Comparison of ENCODE assay signal across 21 mouse cellular contexts in genomic region chr4:88742771-88743371, GRCm38 (mm10). TPM values are rescaled to one million over a fixed set of nuclear protein-coding genes. Genes with fewer than 3 reads are reported as not detected.
DNase-seq lines count a peak whose midpoint lies in the region; ATAC-seq and TF ChIP-seq lines count a peak whose summit lies in the region.
"Had no signal": no experiment of that assay in that cellular context is flagged by ENCODE, and none has a peak within 500 bp of the region (broad histone marks: within the 10 kb centered on the region; RNA-seq: fewer than 3 reads in every experiment).

No protein-coding gene starts in this region.

- H3K27ac ChIP-seq in lung, embryonic 16.5 days (ENCODE audit: low read length) = peak overlapping the region; percentile 7; the same call in 1 of the 2 replicates
- no peak overlapping the region for H3K27ac ChIP-seq in MEL (ENCODE audit: control insufficient read depth, low read depth, low read length)
- H3K27ac ChIP-seq in intestine, postnatal 0 days (ENCODE audit: low read depth, low read length) = no peak overlapping the region
- no peak overlapping the region for H3K27ac ChIP-seq in hindbrain, embryonic 16.5 days (ENCODE audit: low read depth, low read length)
- H3K27ac ChIP-seq: neural tube, embryonic 13.5 days had no signal

- H3K27me3 ChIP-seq in lung, embryonic 16.5 days (ENCODE audit: control insufficient read depth, insufficient read depth, low read depth, low read length) = no peaks in the 10 kb centered on the region
- H3K27me3 ChIP-seq in MEL (ENCODE audit: control insufficient read depth in 1 of 2, insufficient read depth in 2 of 2, low read length in 2 of 2) = peaks cover 3 to 5% of the 10 kb centered on the region in 2 experiments; a peak in 3 of 4 replicates
- no peaks in the 10 kb centered on the region for H3K27me3 ChIP-seq in intestine, postnatal 0 days (replicated peaks; ENCODE audit: control insufficient read depth, insufficient read depth, low read length)
- no peaks in the 10 kb centered on the region for H3K27me3 ChIP-seq in hindbrain, embryonic 16.5 days (replicated peaks; ENCODE audit: control insufficient read depth, insufficient read depth, low read length)
- H3K27me3 ChIP-seq: neural tube, embryonic 13.5 days; Patski had no signal

- H3K9ac ChIP-seq in lung, embryonic 16.5 days (ENCODE audit: low read length) = no peak overlapping the region
- no peak overlapping the region for H3K9ac ChIP-seq in MEL (ENCODE audit: control insufficient read depth, low read depth, low read length, poor library complexity, severe bottlenecking)
- H3K9ac ChIP-seq in intestine, postnatal 0 days (ENCODE audit: low read depth, low read length) = no peak overlapping the region
- H3K9ac ChIP-seq in hindbrain, embryonic 16.5 days (ENCODE audit: low read depth, low read length) = no peak overlapping the region; the same call in 1 of the 2 replicates
- H3K9ac ChIP-seq: neural tube, embryonic 13.5 days had no signal

- H3K79me2 ChIP-seq in MEL (ENCODE audit: control insufficient read depth, insufficient read depth, low read length, poor library complexity) = no peaks in the 10 kb centered on the region

- WGBS in lung, embryonic 16.5 days = 54% methylated on average over 7 of the region's 7 CpGs
- WGBS in intestine, postnatal 0 days = 64% methylated on average over 7 of the region's 7 CpGs
- WGBS in hindbrain, embryonic 16.5 days = 80% methylated on average over 7 of the region's 7 CpGs

- peak in 1 of 3 experiments; percentile 39; a peak in 2 of 6 replicates for TF ChIP-seq CTCF in MEL (IDR thresholded peaks at IDR 0.05 in 2 of 3, conservative IDR thresholded peaks at IDR 0.05 in 1 of 3; ENCODE audit: control insufficient read depth in 1 of 3, insufficient read depth in 1 of 3, low read depth in 2 of 3, low read length in 3 of 3, poor library complexity in 1 of 3, severe bottlenecking in 1 of 3)
- TF ChIP-seq CTCF in intestine, postnatal 0 days (IDR thresholded peaks at IDR 0.05; ENCODE audit: low read depth) = peak; percentile 55

- H3K4me1 ChIP-seq in lung, embryonic 16.5 days (replicated peaks; ENCODE audit: control insufficient read depth, insufficient read depth, low read length) = 0 out of 2 replicates have a peak, but pooled peaks cover 5% of the 10 kb centered on the region
- H3K4me1 ChIP-seq in MEL (ENCODE audit: control insufficient read depth in 1 of 2, insufficient read depth in 2 of 2, low read length in 2 of 2) = no peaks in the 10 kb centered on the region
- H3K4me1 ChIP-seq in intestine, postnatal 0 days (replicated peaks; ENCODE audit: control insufficient read depth, insufficient read depth, low read length) = no peaks in the 10 kb centered on the region
- no peaks in the 10 kb centered on the region for H3K4me1 ChIP-seq in hindbrain, embryonic 16.5 days (ENCODE audit: control insufficient read depth, insufficient read depth, low read depth, low read length)

- H3K4me2 ChIP-seq in lung, embryonic 16.5 days (ENCODE audit: low read depth, low read length) = no peak overlapping the region
- no peak overlapping the region for H3K4me2 ChIP-seq in intestine, postnatal 0 days (replicated peaks; ENCODE audit: low read depth)
- no peak overlapping the region for H3K4me2 ChIP-seq in hindbrain, embryonic 16.5 days (ENCODE audit: low read length)
- H3K4me2 ChIP-seq: neural tube, embryonic 13.5 days had no signal

- no peak for TF ChIP-seq EP300 in MEL (IDR thresholded peaks at IDR 0.05; ENCODE audit: low read depth in 1 of 2, low read length in 2 of 2)

- no peaks in the 10 kb centered on the region for H3K36me3 ChIP-seq in lung, embryonic 16.5 days (ENCODE audit: control insufficient read depth, insufficient read depth, low read length)
- H3K36me3 ChIP-seq in MEL (ENCODE audit: control insufficient read depth in 1 of 2, insufficient read depth in 2 of 2, low read length in 2 of 2) = no peaks in the 10 kb centered on the region
- no peaks in the 10 kb centered on the region for H3K36me3 ChIP-seq in intestine, postnatal 0 days (ENCODE audit: control insufficient read depth, insufficient read depth)
- H3K36me3 ChIP-seq in hindbrain, embryonic 16.5 days (ENCODE audit: control insufficient read depth, insufficient read depth, low read length) = no peaks in the 10 kb centered on the region
- H3K36me3 ChIP-seq: neural tube, embryonic 13.5 days had no signal

- intact Hi-C loops in heart, postnatal 10 days (cut with DNase I) = no loop called here

- H3K9me3 ChIP-seq in lung, embryonic 16.5 days (ENCODE audit: control insufficient read depth, low read length) = no peaks in the 10 kb centered on the region
- H3K9me3 ChIP-seq in MEL (replicated peaks; ENCODE audit: insufficient read depth, low read length) = no peaks in the 10 kb centered on the region
- no peaks in the 10 kb centered on the region for H3K9me3 ChIP-seq in intestine, postnatal 0 days (ENCODE audit: control insufficient read depth)
- H3K9me3 ChIP-seq in hindbrain, embryonic 16.5 days (ENCODE audit: control insufficient read depth, low read length) = no peaks in the 10 kb centered on the region
- H3K9me3 ChIP-seq: neural tube, embryonic 13.5 days had no signal

- 0 out of 2 replicates have a peak, but pooled peaks have one; percentile 1 for TF ChIP-seq RAD21 in MEL (IDR thresholded peaks at IDR 0.05; ENCODE audit: low read depth, low read length)

- ATAC-seq in lung, embryonic 16.5 days (ENCODE audit: low read depth) = 0 out of 2 replicates have a peak, but pooled peaks have one; percentile 38
- ATAC-seq in intestine, postnatal 0 days = no peak
- ATAC-seq in hindbrain, embryonic 16.5 days = no peak
- ATAC-seq: midbrain, embryonic 16.5 days; Patski had no signal

- peak; percentile 50 for DNase-seq in heart, adult 11 months
- no peak for DNase-seq in heart, postnatal 10 days
- no peak for DNase-seq in lung, postnatal 25 days (ENCODE audit: low spot score)
- no peak for DNase-seq in MEL (ENCODE audit: low read depth, low spot score)
- no peak for DNase-seq in kidney, postnatal 10 days
- DNase-seq: B cell, adult 2 months; cerebellum, postnatal 14 days; gastrocnemius, postnatal 36 days; kidney, adult 18-20 months; lung, adult 18-20 months; thymus, postnatal 14 days had no signal

- H3K4me3 ChIP-seq in lung, embryonic 16.5 days (ENCODE audit: low read length) = no peak overlapping the region
- H3K4me3 ChIP-seq in MEL (ENCODE audit: control insufficient read depth in 1 of 2, insufficient read depth in 1 of 2, low read depth in 2 of 2, low read length in 2 of 2) = no peak overlapping the region
- H3K4me3 ChIP-seq in intestine, postnatal 0 days (ENCODE audit: low read depth, low read length) = no peak overlapping the region
- H3K4me3 ChIP-seq in hindbrain, embryonic 16.5 days (ENCODE audit: low read length) = no peak overlapping the region
- H3K4me3 ChIP-seq: neural tube, embryonic 13.5 days had no signal

- no peak for TF ChIP-seq POLR2A in MEL (IDR thresholded peaks at IDR 0.05; ENCODE audit: control insufficient read depth in 1 of 2, insufficient read depth in 1 of 2, low read depth in 1 of 2, low read length in 2 of 2, poor library complexity in 1 of 2)

TF ChIP-seq in MEL, 35 proteins besides CTCF, POLR2A, EP300 and RAD21 (continues in another document):
- peak; percentile 33; the same call in 1 of the 2 replicates for TF ChIP-seq SMC3 (IDR thresholded peaks at IDR 0.05; ENCODE audit: low read depth, low read length)

RNA-seq across cellular contexts. Expression of gene Gm13271, which starts 11.8 kb away (rescaled TPM):
- not detected for total RNA-seq in heart, postnatal 10 days (2021)
- not detected in 2 replicates for polyA plus RNA-seq in lung, embryonic 16.5 days (2015; fragmentation: Nextera tagmentation; extraction: Ambion mirVana)
- not detected in 2 replicates for total RNA-seq in MEL (2012; rRNA removed)
- not detected for polyA plus RNA-seq in MEL (2012; ENCODE audit: insufficient read depth in 1 of 2, insufficient read length in 2 of 2, low read depth in 1 of 2, low replicate concordance in 2 of 2, missing spikeins in 1 of 2)
- not detected in 2 replicates for polyA plus RNA-seq in intestine, postnatal 0 days (2015; fragmentation: Nextera tagmentation; extraction: Ambion mirVana)
- not detected in 2 replicates for polyA plus RNA-seq in hindbrain, embryonic 16.5 days (2015; fragmentation: Nextera tagmentation; extraction: Ambion mirVana)
- total RNA-seq: adrenal gland, adult 18-20 months; gastrocnemius, postnatal 36 days; layer of hippocampus, postnatal 10 days had no signal
- polyA plus RNA-seq: heart, embryonic 16.5 days; limb, embryonic 11.5 days; midbrain, embryonic 16.5 days; neural tube, embryonic 13.5 days; Patski had no signal

RNA-seq across cellular contexts. Expression of gene Gm13283, which starts 17.0 kb away (rescaled TPM):
- not detected for total RNA-seq in heart, postnatal 10 days (2021)
- 0.31 TPM in 1 of 2 replicates, not detected in the other for polyA plus RNA-seq in lung, embryonic 16.5 days (2015; fragmentation: Nextera tagmentation; extraction: Ambion mirVana)
- not detected in 2 replicates for total RNA-seq in MEL (2012; rRNA removed)
- not detected for polyA plus RNA-seq in MEL (2012; ENCODE audit: insufficient read depth in 1 of 2, insufficient read length in 2 of 2, low read depth in 1 of 2, low replicate concordance in 2 of 2, missing spikeins in 1 of 2)
- 0.20 TPM in 1 of 2 replicates, not detected in the other for polyA plus RNA-seq in intestine, postnatal 0 days (2015; fragmentation: Nextera tagmentation; extraction: Ambion mirVana)
- not detected in 2 replicates for polyA plus RNA-seq in hindbrain, embryonic 16.5 days (2015; fragmentation: Nextera tagmentation; extraction: Ambion mirVana)
- total RNA-seq: adrenal gland, adult 18-20 months; gastrocnemius, postnatal 36 days; layer of hippocampus, postnatal 10 days had no signal
- polyA plus RNA-seq: midbrain, embryonic 16.5 days; neural tube, embryonic 13.5 days; Patski had no signal

RNA-seq across cellular contexts. Expression of gene Klhl9, which starts 20.6 kb away (rescaled TPM):
- total RNA-seq in heart, postnatal 10 days (2021) = 10 to 100 TPM; 82.6 to 87.1 TPM
- 88.1 and 91.8 TPM in 2 replicates for polyA plus RNA-seq in lung, embryonic 16.5 days (2015; fragmentation: Nextera tagmentation; extraction: Ambion mirVana)
- 33.9 and 35.1 TPM in 2 replicates for total RNA-seq in MEL (2012; rRNA removed)
- 10 to 100 TPM; 16.6 to 69.5 TPM for polyA plus RNA-seq in MEL (2012; ENCODE audit: insufficient read depth in 1 of 2, insufficient read length in 2 of 2, low read depth in 1 of 2, low replicate concordance in 2 of 2, missing spikeins in 1 of 2)
- 40.5 and 42.5 TPM in 2 replicates for polyA plus RNA-seq in intestine, postnatal 0 days (2015; fragmentation: Nextera tagmentation; extraction: Ambion mirVana)
- polyA plus RNA-seq in hindbrain, embryonic 16.5 days (2015; fragmentation: Nextera tagmentation; extraction: Ambion mirVana) = 90.3 and 104 TPM in 2 replicates

RNA-seq across cellular contexts. Expression of gene Gm26566, which starts 21.3 kb away (rescaled TPM):
- total RNA-seq in heart, postnatal 10 days (2021) = under 1 TPM; 0.50 TPM
- polyA plus RNA-seq in lung, embryonic 16.5 days (2015; fragmentation: Nextera tagmentation; extraction: Ambion mirVana) = 0.82 and 1.2 TPM in 2 replicates
- total RNA-seq in MEL (2012; rRNA removed) = 7.8 and 9.8 TPM in 2 replicates
- polyA plus RNA-seq in MEL (2012; ENCODE audit: insufficient read depth in 1 of 2, insufficient read length in 2 of 2, low read depth in 1 of 2, low replicate concordance in 2 of 2, missing spikeins in 1 of 2) = under 1 TPM in 1 of 2 experiments, not detected in 1; 0.40 TPM
- 0.16 and 0.43 TPM in 2 replicates for polyA plus RNA-seq in intestine, postnatal 0 days (2015; fragmentation: Nextera tagmentation; extraction: Ambion mirVana)
- 1.3 and 1.5 TPM in 2 replicates for polyA plus RNA-seq in hindbrain, embryonic 16.5 days (2015; fragmentation: Nextera tagmentation; extraction: Ambion mirVana)

RNA-seq across cellular contexts. Expression of gene Gm13290, which starts 30.8 kb away (rescaled TPM):
- total RNA-seq in heart, postnatal 10 days (2021) = not detected
- 0.38 and 0.49 TPM in 2 replicates for polyA plus RNA-seq in lung, embryonic 16.5 days (2015; fragmentation: Nextera tagmentation; extraction: Ambion mirVana)
- not detected in 2 replicates for total RNA-seq in MEL (2012; rRNA removed)
- polyA plus RNA-seq in MEL (2012; ENCODE audit: insufficient read depth in 1 of 2, insufficient read length in 2 of 2, low read depth in 1 of 2, low replicate concordance in 2 of 2, missing spikeins in 1 of 2) = under 1 TPM in 1 of 2 experiments, not detected in 1; 0.29 TPM
- 0.13 TPM in 1 of 2 replicates, not detected in the other for polyA plus RNA-seq in intestine, postnatal 0 days (2015; fragmentation: Nextera tagmentation; extraction: Ambion mirVana)
- not detected in 2 replicates for polyA plus RNA-seq in hindbrain, embryonic 16.5 days (2015; fragmentation: Nextera tagmentation; extraction: Ambion mirVana)
- total RNA-seq: adrenal gland, adult 18-20 months; gastrocnemius, postnatal 36 days; layer of hippocampus, postnatal 10 days had no signal
- polyA plus RNA-seq: limb, embryonic 11.5 days; midbrain, embryonic 16.5 days; neural tube, embryonic 13.5 days had no signal
